In genomic region chr11:120064668-120065040, GRCm38 (mm10) we compare ENCODE assay signal across 15 mouse cellular contexts. TPM values are rescaled to one million over a fixed set of nuclear protein-coding genes. Genes with fewer than 3 reads are reported as not detected.
DNase-seq lines count a peak whose midpoint lies in the region; ATAC-seq and TF ChIP-seq lines count a peak whose summit lies in the region.
"Had no signal": no experiment of that assay in that cellular context is flagged by ENCODE, and none has a peak within 500 bp of the region (broad histone marks: within the 10 kb centered on the region; RNA-seq: fewer than 3 reads in every experiment).

No protein-coding gene starts in this region.

- TF ChIP-seq POLR2A in testis, adult 2 months (IDR thresholded peaks at IDR 0.05; ENCODE audit: control insufficient read depth, low read depth, low read length) = no peak

- H3K79me2 ChIP-seq in macrophage (ENCODE audit: inconsistent target) = no peaks in the 10 kb centered on the region

- H3K27me3 ChIP-seq in heart, embryonic 14.5 days (ENCODE audit: control insufficient read depth, insufficient read depth, low read length) = no peaks in the 10 kb centered on the region
- peaks cover 5% of the 10 kb centered on the region; the same call in 1 of the 2 replicates for H3K27me3 ChIP-seq in liver, embryonic 15.5 days
- H3K27me3 ChIP-seq in liver, embryonic 12.5 days (replicated peaks) = no peaks in the 10 kb centered on the region
- H3K27me3 ChIP-seq in testis, adult 2 months (ENCODE audit: control insufficient read depth, insufficient read depth, low read length) = no peaks in the 10 kb centered on the region
- H3K27me3 ChIP-seq in limb, embryonic 10.5 days (ENCODE audit: low read depth, poor library complexity, severe bottlenecking) = no peaks in the 10 kb centered on the region
- H3K27me3 ChIP-seq: embryonic facial prominence, embryonic 13.5 days; heart, embryonic 15.5 days had no signal

- TF ChIP-seq CTCF in testis, adult 2 months (IDR thresholded peaks at IDR 0.05; ENCODE audit: control insufficient read depth, insufficient read depth, insufficient replicate concordance, low read depth, low read length) = 0 out of 2 replicates have a peak, but pooled peaks have one; percentile 5

- WGBS in heart, embryonic 14.5 days = 93% methylated on average over 11 of the region's 11 CpGs
- WGBS in liver, embryonic 15.5 days (ENCODE audit: insufficient replicate concordance) = 70% methylated on average over 11 of the region's 11 CpGs
- 80% methylated on average over 11 of the region's 11 CpGs for WGBS in liver, embryonic 12.5 days (ENCODE audit: insufficient replicate concordance)
- WGBS in macrophage (ENCODE audit: missing documents) = 86% methylated on average over 9 of the region's 11 CpGs
- WGBS in limb, embryonic 10.5 days = 93% methylated on average over 11 of the region's 11 CpGs

- peak; percentile 11; the same call in 1 of the 2 replicates for ATAC-seq in heart, embryonic 14.5 days (ENCODE audit: insufficient number of reproducible peaks, insufficient read depth, low FRiP score, low read depth)
- peak; percentile 20; the same call in 1 of the 2 replicates for ATAC-seq in liver, embryonic 15.5 days (ENCODE audit: insufficient read depth)
- ATAC-seq in liver, embryonic 12.5 days = no peak
- ATAC-seq: forebrain, embryonic 14.5 days had no signal

- H3K27ac ChIP-seq in heart, embryonic 14.5 days (replicated peaks in 1 of 2; ENCODE audit: control insufficient read depth in 1 of 2, insufficient read depth in 1 of 2, low read depth in 2 of 2, low read length in 2 of 2) = no peak overlapping the region
- peak overlapping the region; percentile 51; the same call in 1 of the 2 replicates for H3K27ac ChIP-seq in liver, embryonic 15.5 days (replicated peaks)
- H3K27ac ChIP-seq in liver, embryonic 12.5 days = no peak overlapping the region
- H3K27ac ChIP-seq in testis, adult 2 months (ENCODE audit: control insufficient read depth, insufficient read depth, low read depth, low read length) = no peak overlapping the region
- H3K27ac ChIP-seq in macrophage = peak overlapping the region; percentile 51; the same call in 1 of the 2 replicates
- H3K27ac ChIP-seq in limb, embryonic 10.5 days = no peak overlapping the region
- H3K27ac ChIP-seq: embryonic facial prominence, embryonic 13.5 days; gastrocnemius, adult 2 months; heart, embryonic 15.5 days; hindbrain, embryonic 14.5 days had no signal

- H3K9ac ChIP-seq in heart, embryonic 14.5 days (ENCODE audit: low read length) = no peak overlapping the region
- no peak overlapping the region for H3K9ac ChIP-seq in liver, embryonic 15.5 days
- H3K9ac ChIP-seq in liver, embryonic 12.5 days = no peak overlapping the region
- H3K9ac ChIP-seq: heart, embryonic 15.5 days; hindbrain, embryonic 14.5 days had no signal

- no peak overlapping the region for H3K4me3 ChIP-seq in heart, embryonic 14.5 days (ENCODE audit: control insufficient read depth in 1 of 2, insufficient read depth in 1 of 2, low read depth in 1 of 2, low read length in 2 of 2)
- no peak overlapping the region for H3K4me3 ChIP-seq in liver, embryonic 15.5 days (replicated peaks)
- H3K4me3 ChIP-seq in liver, embryonic 12.5 days = no peak overlapping the region
- no peak overlapping the region for H3K4me3 ChIP-seq in testis, adult 2 months (ENCODE audit: control insufficient read depth, low read depth, low read length)
- H3K4me3 ChIP-seq in macrophage (ENCODE audit: inconsistent target) = no peak overlapping the region
- no peak overlapping the region for H3K4me3 ChIP-seq in limb, embryonic 10.5 days
- H3K4me3 ChIP-seq: embryonic facial prominence, embryonic 13.5 days; gastrocnemius, adult 2 months; heart, embryonic 15.5 days had no signal

- intact Hi-C loops in heart, postnatal 10 days (cut with DNase I) = loop anchor here (1.0 to 5.0 kb wide), 2 partner anchors 34 to 52 kb away; no protein-coding TSS in a partner anchor

- H3K9me3 ChIP-seq in heart, embryonic 14.5 days (ENCODE audit: control insufficient read depth, low read length) = no peaks in the 10 kb centered on the region
- no peaks in the 10 kb centered on the region for H3K9me3 ChIP-seq in liver, embryonic 15.5 days (replicated peaks)
- H3K9me3 ChIP-seq in liver, embryonic 12.5 days (replicated peaks) = no peaks in the 10 kb centered on the region
- H3K9me3 ChIP-seq in limb, embryonic 10.5 days (replicated peaks) = no peaks in the 10 kb centered on the region
- H3K9me3 ChIP-seq: embryonic facial prominence, embryonic 13.5 days; G1E; heart, embryonic 10.5 days; heart, embryonic 15.5 days had no signal

- no peak for DNase-seq in heart, postnatal 10 days
- DNase-seq in testis, postnatal 14 days (ENCODE audit: low spot score) = no peak
- DNase-seq in limb, embryonic 10.5 days (ENCODE audit: low spot score) = no peak

- H3K36me3 ChIP-seq in heart, embryonic 14.5 days (ENCODE audit: control insufficient read depth, insufficient read depth, low read length) = peaks cover 41% of the 10 kb centered on the region
- no peaks in the 10 kb centered on the region for H3K36me3 ChIP-seq in liver, embryonic 15.5 days (replicated peaks)
- peaks cover 14% of the 10 kb centered on the region; the same call in 1 of the 2 replicates for H3K36me3 ChIP-seq in liver, embryonic 12.5 days
- no peaks in the 10 kb centered on the region for H3K36me3 ChIP-seq in testis, adult 2 months (ENCODE audit: control insufficient read depth, insufficient read depth, low read length)
- H3K36me3 ChIP-seq in macrophage (ENCODE audit: inconsistent target) = no peaks in the 10 kb centered on the region
- peaks cover 65% of the 10 kb centered on the region for H3K36me3 ChIP-seq in limb, embryonic 10.5 days

- peaks cover 5 to 6% of the 10 kb centered on the region in 2 experiments; a peak in 1 of 4 replicates for H3K4me1 ChIP-seq in heart, embryonic 14.5 days (ENCODE audit: control insufficient read depth in 2 of 2, insufficient read depth in 2 of 2, low read length in 2 of 2)
- H3K4me1 ChIP-seq in liver, embryonic 15.5 days (replicated peaks) = no peaks in the 10 kb centered on the region; the same call in 1 of the 2 replicates
- peaks cover 8% of the 10 kb centered on the region for H3K4me1 ChIP-seq in liver, embryonic 12.5 days
- no peaks in the 10 kb centered on the region for H3K4me1 ChIP-seq in testis, adult 2 months (ENCODE audit: control insufficient read depth, insufficient read depth, low read length)
- peaks cover 25% of the 10 kb centered on the region for H3K4me1 ChIP-seq in limb, embryonic 10.5 days

- H3K4me2 ChIP-seq in heart, embryonic 14.5 days (ENCODE audit: low read length) = no peak overlapping the region
- H3K4me2 ChIP-seq in liver, embryonic 15.5 days = no peak overlapping the region
- H3K4me2 ChIP-seq in liver, embryonic 12.5 days = no peak overlapping the region
- H3K4me2 ChIP-seq: embryonic facial prominence, embryonic 13.5 days; hindbrain, embryonic 14.5 days had no signal

RNA-seq across cellular contexts. Expression of gene Aatk, which starts 17.7 kb away (rescaled TPM):
- polyA plus RNA-seq in heart, embryonic 14.5 days (2014; fragmentation: Nextera tagmentation; extraction: Ambion mirVana) = 0.43 and 1.1 TPM in 2 replicates
- 1 to 10 TPM; 5.6 to 7.7 TPM for total RNA-seq in heart, postnatal 10 days (2021)
- 0.59 and 0.68 TPM in 2 replicates for polyA plus RNA-seq in liver, embryonic 15.5 days (2015; fragmentation: Nextera tagmentation; extraction: Ambion mirVana)
- 0.37 and 0.49 TPM in 2 replicates for polyA plus RNA-seq in liver, embryonic 12.5 days (2016; fragmentation: Nextera tagmentation; extraction: Ambion mirVana)
- 0.84 and 1.1 TPM in 2 replicates for polyA plus RNA-seq in testis, adult 2 months (2012; rRNA removed)
- total RNA-seq in macrophage (2018; cell fraction: chromatin; rRNA removed) = 10 to 100 TPM in 19 of 26 experiments, 1 to 10 TPM in 7; 2.7 to 65.4 (median 28.0) TPM
- total RNA-seq in macrophage (2018; cell fraction: cytosol; rRNA removed) = 10 to 100 TPM in 17 of 26 experiments, 1 to 10 TPM in 9; 4.2 to 20.5 (median 11.6) TPM
- 10 to 100 TPM in 23 of 26 experiments, 1 to 10 TPM in 3; 4.8 to 46.3 (median 24.7) TPM for total RNA-seq in macrophage (2018; cell fraction: nucleus; rRNA removed)
- polyA plus RNA-seq in macrophage (2018) = 6.5 to 10.7 TPM (median 10.4 TPM) in 3 replicates
- polyA plus RNA-seq in limb, embryonic 10.5 days (2016; fragmentation: Nextera tagmentation; extraction: Ambion mirVana) = 0.78 and 1.7 TPM in 2 replicates
- polyA plus RNA-seq: G1E had no signal

RNA-seq across cellular contexts. Expression of gene Cep131, which starts 22.0 kb away (rescaled TPM):
- 11.6 and 12.1 TPM in 2 replicates for polyA plus RNA-seq in heart, embryonic 14.5 days (2014; fragmentation: Nextera tagmentation; extraction: Ambion mirVana)
- total RNA-seq in heart, postnatal 10 days (2021) = 10 to 100 TPM; 10.6 to 13.6 TPM
- 4.2 and 4.6 TPM in 2 replicates for polyA plus RNA-seq in liver, embryonic 15.5 days (2015; fragmentation: Nextera tagmentation; extraction: Ambion mirVana)
- 10.5 and 11.4 TPM in 2 replicates for polyA plus RNA-seq in liver, embryonic 12.5 days (2016; fragmentation: Nextera tagmentation; extraction: Ambion mirVana)
- 41.3 and 44.7 TPM in 2 replicates for polyA plus RNA-seq in testis, adult 2 months (2012; rRNA removed)
- total RNA-seq in macrophage (2018; cell fraction: chromatin; rRNA removed) = 10 to 100 TPM in 18 of 26 experiments, 1 to 10 TPM in 8; 2.3 to 49.0 (median 19.7) TPM
- 10 to 100 TPM in 2 of 26 experiments, 1 to 10 TPM in 24; 3.4 to 11.6 (median 5.4) TPM for total RNA-seq in macrophage (2018; cell fraction: cytosol; rRNA removed)
- 10 to 100 TPM in 12 of 26 experiments, 1 to 10 TPM in 14; 1.4 to 22.6 (median 9.3) TPM for total RNA-seq in macrophage (2018; cell fraction: nucleus; rRNA removed)
- polyA plus RNA-seq in macrophage (2018) = 5.6 to 6.3 TPM (median 5.7 TPM) in 3 replicates
- polyA plus RNA-seq in limb, embryonic 10.5 days (2016; fragmentation: Nextera tagmentation; extraction: Ambion mirVana) = 46.7 and 55.2 TPM in 2 replicates

RNA-seq across cellular contexts. Expression of gene Tepsin, which starts 33.9 kb away (rescaled TPM):
- polyA plus RNA-seq in heart, embryonic 14.5 days (2014; fragmentation: Nextera tagmentation; extraction: Ambion mirVana) = 11.7 and 13.9 TPM in 2 replicates
- 10 to 100 TPM in 1 of 2 experiments, 1 to 10 TPM in 1; 9.6 to 11.1 TPM for total RNA-seq in heart, postnatal 10 days (2021)
- 6.0 and 7.6 TPM in 2 replicates for polyA plus RNA-seq in liver, embryonic 15.5 days (2015; fragmentation: Nextera tagmentation; extraction: Ambion mirVana)
- 9.3 and 11.3 TPM in 2 replicates for polyA plus RNA-seq in liver, embryonic 12.5 days (2016; fragmentation: Nextera tagmentation; extraction: Ambion mirVana)
- 19.2 and 19.9 TPM in 2 replicates for polyA plus RNA-seq in testis, adult 2 months (2012; rRNA removed)
- total RNA-seq in macrophage (2018; cell fraction: chromatin; rRNA removed) = 10 to 100 TPM; 18.9 to 100.0 (median 57.5) TPM
- 10 to 100 TPM in 16 of 26 experiments, 1 to 10 TPM in 10; 4.0 to 15.5 (median 11.0) TPM for total RNA-seq in macrophage (2018; cell fraction: cytosol; rRNA removed)
- total RNA-seq in macrophage (2018; cell fraction: nucleus; rRNA removed) = 10 to 100 TPM; 16.5 to 68.5 (median 35.7) TPM
- polyA plus RNA-seq in macrophage (2018) = 9.3 to 20.3 TPM (median 13.1 TPM) in 3 replicates
- polyA plus RNA-seq in limb, embryonic 10.5 days (2016; fragmentation: Nextera tagmentation; extraction: Ambion mirVana) = 21.4 and 23.0 TPM in 2 replicates

RNA-seq across cellular contexts. Expression of gene Ndufaf8, which starts 34.1 kb away (rescaled TPM):
- 119 and 121 TPM in 2 replicates for polyA plus RNA-seq in heart, embryonic 14.5 days (2014; fragmentation: Nextera tagmentation; extraction: Ambion mirVana)
- total RNA-seq in heart, postnatal 10 days (2021) = 10 to 100 TPM; 49.3 to 61.9 TPM
- polyA plus RNA-seq in liver, embryonic 15.5 days (2015; fragmentation: Nextera tagmentation; extraction: Ambion mirVana) = 38.9 and 42.8 TPM in 2 replicates
- polyA plus RNA-seq in liver, embryonic 12.5 days (2016; fragmentation: Nextera tagmentation; extraction: Ambion mirVana) = 64.4 and 68.1 TPM in 2 replicates
- 47.0 and 59.4 TPM in 2 replicates for polyA plus RNA-seq in testis, adult 2 months (2012; rRNA removed)
- total RNA-seq in macrophage (2018; cell fraction: chromatin; rRNA removed) = 10 to 100 TPM in 6 of 26 experiments, 1 to 10 TPM in 20; 1.6 to 13.5 (median 4.5) TPM
- 10 to 100 TPM; 23.5 to 47.0 (median 33.4) TPM for total RNA-seq in macrophage (2018; cell fraction: cytosol; rRNA removed)
- 10 to 100 TPM in 17 of 26 experiments, 1 to 10 TPM in 9; 3.1 to 27.4 (median 11.6) TPM for total RNA-seq in macrophage (2018; cell fraction: nucleus; rRNA removed)
- polyA plus RNA-seq in macrophage (2018) = 4.7 to 54.4 TPM (median 35.5 TPM) in 3 replicates
- 78.5 and 83.8 TPM in 2 replicates for polyA plus RNA-seq in limb, embryonic 10.5 days (2016; fragmentation: Nextera tagmentation; extraction: Ambion mirVana)

Comparison
In these comparisons a context has a peak if more than half of its experiments do, and no peak if none do; other contexts are left out.
1. H3K27ac ChIP-seq: peak in liver, embryonic 15.5 days (single experiment) and macrophage (single experiment); none in heart, embryonic 14.5 days (0 of 2), liver, embryonic 12.5 days (single experiment), testis, adult 2 months (single experiment) and limb, embryonic 10.5 days (single experiment).